Mouse (Mus musculus): ENCODE data around the gene Lamtor1. TPM values are rescaled to one million over a fixed set of nuclear protein-coding genes. Genes with fewer than 3 reads are reported as not detected.
A peak's percentile ranks its signal among the peaks of the same experiment; 100 is the strongest.

The Lamtor1 gene
- total RNA-seq, 2 experiments from 2014 or later: 95.1 to 109 TPM

GRCm38 (mm10) chr7:101952098-101952497 is 46.4 kb downstream of the Lamtor1 start:
- DNase-seq (ENCODE audit: low spot score in 2 of 2): no peak

GRCm38 (mm10) chr7:101954163-101954562 is 48.5 kb downstream of the Lamtor1 start:
- DNase-seq (ENCODE audit: low spot score in 2 of 2): no peak

- no peak for DNase-seq (ENCODE audit: low spot score in 2 of 2)
These were observed 49.6 kb downstream of the Lamtor1 start for GRCm38 (mm10) chr7:101955276-101955675.

- DNase-seq (ENCODE audit: low spot score in 2 of 2): no peak
These were observed 50.2 kb downstream of the Lamtor1 start for GRCm38 (mm10) chr7:101955862-101956261.

GRCm38 (mm10) chr7:101956481-101956880 is 50.8 kb downstream of the Lamtor1 start:
- DNase-seq (ENCODE audit: low spot score in 2 of 2): no peak

- no peak for DNase-seq (ENCODE audit: low spot score in 2 of 2)
These were observed 51.2 kb downstream of the Lamtor1 start for GRCm38 (mm10) chr7:101956911-101957310.

GRCm38 (mm10) chr7:101962829-101963228 is 57.1 kb downstream of the Lamtor1 start:
- no peak for DNase-seq (ENCODE audit: low spot score in 2 of 2)

- DNase-seq (ENCODE audit: low spot score in 2 of 2): no peak
These were observed 57.9 kb downstream of the Lamtor1 start for GRCm38 (mm10) chr7:101963621-101964020.

GRCm38 (mm10) chr7:101964551-101964950 is 58.8 kb downstream of the Lamtor1 start:
- no peak for DNase-seq (ENCODE audit: low spot score in 2 of 2)

- no peak for DNase-seq (ENCODE audit: low spot score in 2 of 2)
These were observed 59.9 kb downstream of the Lamtor1 start for GRCm38 (mm10) chr7:101965606-101966005.

GRCm38 (mm10) chr7:101967256-101967655 is 61.6 kb downstream of the Lamtor1 start:
- DNase-seq (ENCODE audit: low spot score in 2 of 2): no peak

GRCm38 (mm10) chr7:101968751-101969150 is 63.0 kb downstream of the Lamtor1 start:
- no peak for DNase-seq (ENCODE audit: low spot score in 2 of 2)

- peak; percentile 84 to 85 for DNase-seq (ENCODE audit: low spot score in 2 of 2)
These were observed 64.2 kb downstream of the Lamtor1 start for GRCm38 (mm10) chr7:101969694-101970428.

GRCm38 (mm10) chr7:101970429-101970775 is 64.7 kb downstream of the Lamtor1 start:
- DNase-seq (ENCODE audit: low spot score in 2 of 2): peak; percentile 82 to 86

- peak; percentile 55 to 60 for DNase-seq (ENCODE audit: low spot score in 2 of 2)
These were observed 65.2 kb downstream of the Lamtor1 start for GRCm38 (mm10) chr7:101970821-101971461.

GRCm38 (mm10) chr7:101971721-101972120 is 66.0 kb downstream of the Lamtor1 start:
- no peak for DNase-seq (ENCODE audit: low spot score in 2 of 2)

GRCm38 (mm10) chr7:101973730-101974129 is 68.0 kb downstream of the Lamtor1 start:
- DNase-seq (ENCODE audit: low spot score in 2 of 2): no peak

- no peak for DNase-seq (ENCODE audit: low spot score in 2 of 2)
These were observed 68.8 kb downstream of the Lamtor1 start for GRCm38 (mm10) chr7:101974505-101974904.

Data from adrenal gland, adult 18-20 months (tissue).